Mouse (Mus musculus): Measurements from ENCODE around the gene Krt86. TPM values are rescaled to one million over a fixed set of nuclear protein-coding genes. Genes with fewer than 3 reads are reported as not detected.
A peak's percentile ranks its signal among the peaks of the same experiment; 100 is the strongest.

The Krt86 gene
- not detected in 2 replicates for polyA plus RNA-seq (2016; fragmentation: Nextera tagmentation; extraction: Ambion mirVana)

GRCm38 (mm10) chr15:101472952-101473528 is at the start of gene Krt86:
Gene Krt86, plus strand, starts transcription at chr15:101473478.
- no peak within 1 kb of the TSS for H3K27ac ChIP-seq
- no peaks in the 10 kb centered on the region for H3K36me3 ChIP-seq
- H3K4me3 ChIP-seq = no peak within 1 kb of the TSS
- H3K4me1 ChIP-seq = no peaks in the 10 kb centered on the region
- no peaks in the 10 kb centered on the region for H3K9me3 ChIP-seq
- WGBS = 18% methylated on average over 10 of the region's 10 CpGs
- peaks cover 20% of the 10 kb centered on the region for H3K27me3 ChIP-seq (ENCODE audit: insufficient read depth, poor library complexity, severe bottlenecking)
- peak; percentile 87 for DNase-seq (ENCODE audit: low spot score)

- WGBS = 29% methylated on average over 5 of the region's 5 CpGs
Observed at GRCm38 (mm10) chr15:101424914-101425313, 48.4 kb upstream of the Krt86 start.

GRCm38 (mm10) chr15:101436611-101437010 is 36.7 kb upstream of the Krt86 start:
- peaks cover 73% of the 10 kb centered on the region for H3K27me3 ChIP-seq (ENCODE audit: insufficient read depth, poor library complexity, severe bottlenecking)

More at GRCm38 (mm10) chr15:101424914-101425313, 48.4 kb upstream of the Krt86 start:
- H3K36me3 ChIP-seq = no peaks in the 10 kb centered on the region
- H3K9me3 ChIP-seq = no peaks in the 10 kb centered on the region
- peaks cover 40% of the 10 kb centered on the region for H3K27me3 ChIP-seq (ENCODE audit: insufficient read depth, poor library complexity, severe bottlenecking)
- H3K4me1 ChIP-seq = peaks cover 6% of the 10 kb centered on the region
- DNase-seq (ENCODE audit: low spot score) = no peak
- no peak overlapping the region for H3K27ac ChIP-seq
- no peak overlapping the region for H3K4me3 ChIP-seq

GRCm38 (mm10) chr15:101438555-101438954 is 34.7 kb upstream of the Krt86 start, which contains the start of gene Krt87:
Gene Krt87, minus strand, starts transcription at chr15:101438804.
- no peaks in the 10 kb centered on the region for H3K36me3 ChIP-seq
- no peak for DNase-seq (ENCODE audit: low spot score)
- peaks cover 71% of the 10 kb centered on the region for H3K27me3 ChIP-seq (ENCODE audit: insufficient read depth, poor library complexity, severe bottlenecking)
- 0 out of 2 replicates have a peak within 1 kb of the TSS, but pooled peaks have one; percentile 7 for H3K27ac ChIP-seq
- peaks cover 8% of the 10 kb centered on the region for H3K4me1 ChIP-seq
- peak within 1 kb of the TSS; percentile 48 for H3K4me3 ChIP-seq
- H3K9me3 ChIP-seq = no peaks in the 10 kb centered on the region
- 4% methylated on average over 34 of the region's 34 CpGs for WGBS

More at GRCm38 (mm10) chr15:101436611-101437010, 36.7 kb upstream of the Krt86 start:
- WGBS = 85% methylated on average over 7 of the region's 7 CpGs
- H3K4me1 ChIP-seq = peaks cover 8% of the 10 kb centered on the region
- H3K27ac ChIP-seq = no peak overlapping the region
- H3K4me3 ChIP-seq = no peak overlapping the region
- H3K36me3 ChIP-seq = no peaks in the 10 kb centered on the region
- H3K9me3 ChIP-seq = no peaks in the 10 kb centered on the region
- no peak for DNase-seq (ENCODE audit: low spot score)

GRCm38 (mm10) chr15:101440837-101441236 is 32.4 kb upstream of the Krt86 start:
- Histone ChIP-seq H3K36me3 (no peaks in the 10 kb centered on the region), H3K9me3 (no peaks in the 10 kb centered on the region), H3K27ac (no peak overlapping the region), H3K27me3 (ENCODE audit: insufficient read depth, poor library complexity, severe bottlenecking) (peaks cover 61% of the 10 kb centered on the region), H3K4me1 (peaks cover 8% of the 10 kb centered on the region), H3K4me3 (no peak overlapping the region)
- WGBS = 69% methylated on average over 4 of the region's 4 CpGs
- no peak for DNase-seq (ENCODE audit: low spot score)

GRCm38 (mm10) chr15:101446572-101446971 is 26.7 kb upstream of the Krt86 start:
- Histone ChIP-seq H3K9me3 (no peaks in the 10 kb centered on the region), H3K27ac (no peak overlapping the region), H3K4me1 (no peaks in the 10 kb centered on the region), H3K27me3 (ENCODE audit: insufficient read depth, poor library complexity, severe bottlenecking) (0 out of 2 replicates have a peak, but pooled peaks cover 6% of the 10 kb centered on the region), H3K4me3 (no peak overlapping the region), H3K36me3 (no peaks in the 10 kb centered on the region)
- WGBS = 64% methylated on average over 11 of the region's 11 CpGs
- no peak for DNase-seq (ENCODE audit: low spot score)

GRCm38 (mm10) chr15:101447444-101447843 is 25.8 kb upstream of the Krt86 start, which contains the start of gene Krt88:
Gene Krt88, plus strand, starts transcription at chr15:101447744.
- no peak for DNase-seq (ENCODE audit: low spot score)
- no peaks in the 10 kb centered on the region for H3K9me3 ChIP-seq
- H3K27ac ChIP-seq = no peak within 1 kb of the TSS
- H3K36me3 ChIP-seq = no peaks in the 10 kb centered on the region
- H3K27me3 ChIP-seq (ENCODE audit: insufficient read depth, poor library complexity, severe bottlenecking) = 0 out of 2 replicates have a peak, but pooled peaks cover 2% of the 10 kb centered on the region
- WGBS = 75% methylated on average over 2 of the region's 2 CpGs
- no peak within 1 kb of the TSS for H3K4me3 ChIP-seq
- no peaks in the 10 kb centered on the region for H3K4me1 ChIP-seq

- H3K4me1 ChIP-seq = peaks cover 7% of the 10 kb centered on the region
- no peaks in the 10 kb centered on the region for H3K9me3 ChIP-seq
- peak overlapping the region; percentile 24; the same call in 1 of the 2 replicates for H3K4me3 ChIP-seq
- 4% methylated on average over 13 of the region's 13 CpGs for WGBS
- H3K27me3 ChIP-seq (ENCODE audit: insufficient read depth, poor library complexity, severe bottlenecking) = peaks cover 13% of the 10 kb centered on the region; the same call in 1 of the 2 replicates
- no peak overlapping the region for H3K27ac ChIP-seq
- peak; percentile 81 for DNase-seq (ENCODE audit: low spot score)
- H3K36me3 ChIP-seq = no peaks in the 10 kb centered on the region
Observed at GRCm38 (mm10) chr15:101453093-101453736, 20.1 kb upstream of the Krt86 start.

GRCm38 (mm10) chr15:101454774-101455173 is 18.5 kb upstream of the Krt86 start:
- Histone ChIP-seq H3K4me3 (no peak overlapping the region), H3K27me3 (ENCODE audit: insufficient read depth, poor library complexity, severe bottlenecking) (peaks cover 18% of the 10 kb centered on the region; the same call in 1 of the 2 replicates), H3K4me1 (peaks cover 7% of the 10 kb centered on the region), H3K36me3 (no peaks in the 10 kb centered on the region), H3K27ac (no peak overlapping the region), H3K9me3 (no peaks in the 10 kb centered on the region)
- DNase-seq (ENCODE audit: low spot score) = no peak
- WGBS = 79% methylated on average over 8 of the region's 8 CpGs

GRCm38 (mm10) chr15:101455292-101455691 is 18.0 kb upstream of the Krt86 start:
- no peak overlapping the region for H3K27ac ChIP-seq
- WGBS = 82% methylated on average over 2 of the region's 2 CpGs

GRCm38 (mm10) chr15:101455891-101456290 is 17.4 kb upstream of the Krt86 start:
- Histone ChIP-seq H3K27ac (no peak overlapping the region), H3K4me3 (no peak overlapping the region), H3K36me3 (no peaks in the 10 kb centered on the region), H3K4me1 (peaks cover 7% of the 10 kb centered on the region), H3K27me3 (ENCODE audit: insufficient read depth, poor library complexity, severe bottlenecking) (peaks cover 18% of the 10 kb centered on the region; the same call in 1 of the 2 replicates), H3K9me3 (no peaks in the 10 kb centered on the region)
- 81% methylated on average over 6 of the region's 6 CpGs for whole genome bisulfite sequencing
- no peak for DNase-seq (ENCODE audit: low spot score)

More at GRCm38 (mm10) chr15:101455292-101455691, 18.0 kb upstream of the Krt86 start:
- H3K36me3 ChIP-seq = no peaks in the 10 kb centered on the region
- no peak overlapping the region for H3K4me3 ChIP-seq
- peaks cover 7% of the 10 kb centered on the region for H3K4me1 ChIP-seq
- H3K27me3 ChIP-seq (ENCODE audit: insufficient read depth, poor library complexity, severe bottlenecking) = peaks cover 18% of the 10 kb centered on the region; the same call in 1 of the 2 replicates
- DNase-seq (ENCODE audit: low spot score) = no peak
- no peaks in the 10 kb centered on the region for H3K9me3 ChIP-seq

- DNase-seq (ENCODE audit: low spot score) = no peak
- Histone ChIP-seq H3K27me3 (ENCODE audit: insufficient read depth, poor library complexity, severe bottlenecking) (peaks cover 13% of the 10 kb centered on the region; the same call in 1 of the 2 replicates), H3K27ac (no peak overlapping the region), H3K36me3 (no peaks in the 10 kb centered on the region), H3K4me1 (peaks cover under 1% of the 10 kb centered on the region; the same call in 1 of the 2 replicates), H3K9me3 (no peaks in the 10 kb centered on the region), H3K4me3 (no peak overlapping the region)
- WGBS = 75% methylated on average over 16 of the region's 16 CpGs
Observed at GRCm38 (mm10) chr15:101458361-101458930, 14.8 kb upstream of the Krt86 start.

- Histone ChIP-seq H3K4me1 (no peaks in the 10 kb centered on the region), H3K36me3 (no peaks in the 10 kb centered on the region), H3K4me3 (no peak overlapping the region), H3K9me3 (no peaks in the 10 kb centered on the region), H3K27ac (no peak overlapping the region), H3K27me3 (ENCODE audit: insufficient read depth, poor library complexity, severe bottlenecking) (peaks cover 17% of the 10 kb centered on the region)
- WGBS = 82% methylated on average over 14 of the region's 14 CpGs
- DNase-seq (ENCODE audit: low spot score) = no peak
Observed at GRCm38 (mm10) chr15:101459283-101459682, 14.0 kb upstream of the Krt86 start.

Measured in heart, embryonic 10.5 days (tissue).